Mouse (Mus musculus): ENCODE data around the gene Vhl.
A peak's percentile ranks its signal among the peaks of the same experiment; 100 is the strongest.
"Not testable (repeated sequence)": the region's sequence is repeated elsewhere in the genome, so short reads cannot be mapped to it uniquely, and the experiment has no call there.

Vhl gene

DNA sequence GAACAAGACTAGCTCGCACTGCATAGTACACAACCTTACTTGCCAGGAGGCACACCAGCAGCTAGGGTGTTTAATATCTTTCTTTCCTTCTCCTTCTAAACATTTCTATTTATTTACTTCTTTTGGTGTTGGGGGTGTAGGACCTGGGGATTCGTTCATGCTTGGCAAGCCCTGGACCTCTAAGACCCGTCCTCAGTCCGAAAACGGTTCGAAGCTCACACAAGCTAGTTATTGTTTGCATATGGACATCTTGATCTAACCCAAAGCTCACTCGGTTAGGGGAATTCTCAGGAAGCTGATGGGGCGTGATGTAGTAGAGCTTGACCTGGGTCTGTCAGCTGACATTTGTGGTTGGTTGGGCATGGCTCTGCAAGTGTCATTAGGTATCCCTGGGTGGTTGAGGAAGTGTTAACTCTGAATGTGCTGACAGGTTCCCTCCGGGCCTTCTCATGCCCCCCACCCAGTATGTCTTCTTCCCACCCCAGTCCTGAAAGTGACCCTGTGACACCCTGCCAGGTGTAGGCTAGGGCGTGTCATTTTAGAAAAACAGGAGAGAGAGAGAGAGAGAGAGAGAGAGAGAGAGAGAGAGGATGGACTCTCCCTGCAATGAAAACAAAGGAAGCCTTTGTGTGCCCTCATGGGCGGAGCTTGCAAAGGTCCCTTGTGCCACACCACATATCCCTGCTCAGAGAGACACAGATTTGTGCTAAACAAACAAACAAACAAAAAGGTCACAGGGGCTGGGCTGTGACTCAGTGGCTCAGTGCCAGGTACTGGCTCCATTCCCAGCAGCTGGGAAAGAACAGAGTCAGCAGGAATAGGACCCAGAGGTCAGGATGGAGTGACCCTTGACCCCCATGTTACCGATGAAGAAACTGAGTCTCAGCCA is 37.8 kb downstream of the Vhl start:
- DNase-seq (ENCODE audit: low spot score): peak; percentile 56

GRCm38 (mm10) chr6:113662964-113663700 is 39.4 kb downstream of the Vhl start:
- no peak for DNase-seq (ENCODE audit: low spot score)

DNA sequence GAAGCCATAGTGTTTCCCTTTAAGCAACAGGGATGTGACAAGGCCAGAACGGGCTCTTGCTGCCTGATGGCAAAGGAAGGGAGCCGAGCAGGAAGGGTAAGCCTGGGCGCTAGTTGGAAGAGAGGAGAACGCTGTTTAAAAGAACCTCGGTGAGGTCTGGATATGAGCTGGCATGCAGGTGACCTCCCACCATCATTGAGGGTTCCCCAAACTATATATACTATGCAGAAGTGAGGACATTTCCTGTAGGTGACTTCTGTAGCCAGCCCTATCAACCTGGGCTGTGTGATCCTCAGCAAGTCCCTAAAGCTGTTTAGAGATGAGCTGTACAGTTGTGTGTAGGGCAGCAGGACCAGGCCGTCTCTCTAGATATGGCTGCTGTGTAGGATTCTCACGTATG is 40.5 kb downstream of the Vhl start:
- DNase-seq (ENCODE audit: low spot score): no peak

- no peak for DNase-seq (ENCODE audit: low spot score)
Measured at GRCm38 (mm10) chr6:113667611-113668122, 43.9 kb downstream of the Vhl start.

DNA sequence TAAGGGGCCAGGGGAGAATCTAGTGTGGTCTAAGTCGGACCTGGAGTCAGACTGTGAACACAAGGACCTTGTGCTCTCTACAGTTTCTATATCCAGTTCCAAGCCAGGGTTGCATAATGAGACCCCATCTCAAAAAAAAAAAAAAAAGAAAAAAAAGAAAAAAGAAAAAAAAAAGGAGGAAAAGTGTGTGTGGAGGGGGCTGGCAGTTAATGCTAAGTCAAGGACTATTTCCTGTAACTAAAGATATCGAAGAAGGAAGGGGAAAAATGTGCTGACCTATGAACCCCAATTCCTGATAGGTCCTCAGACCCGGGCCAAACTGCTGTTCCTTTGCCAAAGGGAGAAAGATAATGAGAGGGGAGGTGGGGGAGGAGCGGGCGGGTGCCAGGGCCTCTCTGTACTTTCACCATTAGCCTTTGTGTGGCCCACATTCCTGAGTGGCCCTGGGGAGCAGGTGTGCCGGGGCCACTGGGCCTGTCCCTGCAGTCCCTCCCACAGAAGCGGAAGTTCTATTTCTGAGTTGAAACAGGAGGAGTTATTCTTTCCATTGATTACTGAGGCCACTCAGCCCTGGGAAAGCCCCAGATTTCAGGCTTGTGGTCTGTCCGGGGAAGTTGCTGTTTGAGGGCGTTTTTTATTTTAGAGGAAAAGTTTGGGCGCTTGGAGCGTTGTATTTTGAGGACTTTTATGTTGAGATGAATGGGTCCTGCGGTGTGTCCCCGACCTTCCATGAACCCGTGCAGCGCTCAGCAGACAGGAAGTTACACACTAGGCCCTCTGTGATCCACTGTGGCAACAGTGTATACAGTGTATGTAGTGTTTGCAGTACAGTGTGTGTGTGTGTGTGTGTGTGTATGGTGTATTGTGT is 44.8 kb downstream of the Vhl start:
- peak; percentile 31 for DNase-seq (ENCODE audit: low spot score)

DNA sequence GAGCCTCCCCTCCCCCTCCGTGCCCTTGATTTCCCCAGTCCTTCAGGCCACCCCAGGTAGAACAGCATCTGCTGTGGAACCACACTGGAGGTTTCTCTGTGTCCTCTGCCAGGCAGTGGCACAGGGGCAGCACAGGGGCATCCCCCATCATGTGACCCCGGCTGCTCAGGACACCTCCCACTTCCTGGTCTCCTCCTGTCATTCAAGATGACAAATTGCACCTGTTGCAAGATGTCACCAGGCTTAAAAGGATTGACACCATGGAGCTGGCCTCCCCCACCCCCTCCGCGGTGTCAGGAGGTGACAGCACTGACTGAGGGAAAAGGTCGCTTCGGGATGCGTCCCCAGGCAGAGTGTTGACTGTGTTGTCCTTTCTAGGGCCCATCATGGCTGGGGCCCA is 46.1 kb downstream of the Vhl start:
- no peak for DNase-seq (ENCODE audit: low spot score)

GRCm38 (mm10) chr6:113672029-113672428 is 48.3 kb downstream of the Vhl start:
- not testable (repeated sequence) for DNase-seq (ENCODE audit: low spot score)

DNA sequence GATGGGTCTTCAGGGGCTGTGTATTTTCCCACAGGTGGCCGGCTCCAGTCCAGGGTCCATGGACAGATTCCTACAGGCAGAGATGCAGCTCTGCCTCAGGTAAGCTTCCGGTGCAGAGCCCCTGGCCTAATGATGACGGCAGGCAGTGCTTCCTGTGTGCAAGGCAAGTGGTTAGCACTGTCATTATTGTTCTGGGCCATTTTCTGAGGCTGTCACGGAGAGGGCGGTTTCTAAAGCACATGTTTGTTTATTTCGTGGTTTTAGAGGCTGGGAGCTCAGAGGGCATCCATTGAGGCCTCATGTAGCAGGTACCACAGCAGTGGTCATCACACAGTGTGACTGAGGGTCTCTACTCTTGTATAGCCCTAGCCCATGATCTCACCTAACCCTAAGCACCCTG is 49.2 kb downstream of the Vhl start:
- DNase-seq (ENCODE audit: low spot score): no peak

- DNase-seq (ENCODE audit: low spot score): peak; percentile 56
Measured at GRCm38 (mm10) chr6:113675234-113675633, 51.5 kb downstream of the Vhl start.

GRCm38 (mm10) chr6:113675991-113676390 is 52.2 kb downstream of the Vhl start:
- no peak for DNase-seq (ENCODE audit: low spot score)

DNA sequence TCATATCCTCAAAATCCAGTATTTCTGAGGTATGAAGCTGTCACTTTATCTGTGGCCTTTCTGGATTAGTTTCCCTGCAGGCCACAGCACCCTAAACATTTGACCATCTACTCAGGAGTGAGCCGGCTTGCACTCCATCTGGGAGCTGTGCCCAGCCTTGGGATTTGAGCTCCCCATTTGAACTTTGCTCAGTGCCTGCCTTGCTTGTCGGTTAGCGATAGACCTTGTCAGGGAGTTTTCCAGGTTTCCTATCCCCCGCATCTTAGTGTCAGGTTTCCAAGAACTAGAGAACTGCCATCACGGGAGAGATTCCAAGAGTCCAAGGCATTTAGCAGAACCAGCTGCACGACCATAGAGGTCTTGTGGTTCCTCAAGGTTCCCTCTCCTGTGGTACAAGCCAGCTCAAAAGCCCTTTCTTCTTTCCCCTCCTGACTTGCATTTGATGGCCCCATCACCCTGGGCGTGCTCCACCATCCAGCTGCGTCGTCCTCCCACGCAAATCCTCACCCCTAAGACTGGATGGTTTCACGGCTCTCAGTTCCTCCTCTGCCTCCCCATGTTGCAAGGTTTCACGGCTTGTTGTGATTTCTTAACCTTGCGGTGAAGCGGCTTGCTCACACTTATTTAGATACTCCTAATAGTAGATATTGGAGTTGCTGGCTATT is 53.4 kb downstream of the Vhl start:
- no peak for DNase-seq (ENCODE audit: low spot score)

GRCm38 (mm10) chr6:113678246-113679012 is 54.7 kb downstream of the Vhl start:
- no peak for DNase-seq (ENCODE audit: low spot score)

DNA sequence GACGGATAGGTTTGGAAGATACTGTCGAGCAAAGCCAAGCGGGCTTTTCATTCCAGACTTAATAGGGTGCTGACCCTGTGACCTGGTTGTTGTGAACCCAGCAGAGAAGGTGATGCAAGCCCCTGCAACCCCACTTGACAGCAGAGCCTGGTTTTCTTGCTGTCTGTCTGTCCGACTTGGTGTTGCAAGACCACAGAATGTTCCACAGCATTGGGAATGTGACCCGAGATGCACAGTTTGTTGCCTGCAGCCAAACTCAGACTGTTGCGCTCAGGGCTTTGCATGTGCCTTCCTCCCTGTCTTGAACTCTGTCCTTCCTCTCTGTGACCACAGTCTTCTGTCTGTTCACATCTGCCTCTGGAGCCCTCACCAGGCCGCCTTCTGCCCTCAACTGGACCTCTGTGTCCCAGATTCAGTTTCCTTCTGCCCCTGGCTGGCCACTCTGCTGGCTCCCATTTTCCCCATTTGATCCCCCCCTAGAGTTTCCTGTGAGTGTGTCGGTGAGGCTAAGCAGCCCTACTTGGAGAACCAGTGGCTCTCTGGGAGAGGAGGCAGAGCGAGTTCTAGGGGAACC is 56.3 kb downstream of the Vhl start:
- no peak for DNase-seq (ENCODE audit: low spot score)

Data from urinary bladder, postnatal 14 days (tissue).